Mouse (Mus musculus): ENCODE results near the gene Dock11.

Gene Dock11

DNA sequence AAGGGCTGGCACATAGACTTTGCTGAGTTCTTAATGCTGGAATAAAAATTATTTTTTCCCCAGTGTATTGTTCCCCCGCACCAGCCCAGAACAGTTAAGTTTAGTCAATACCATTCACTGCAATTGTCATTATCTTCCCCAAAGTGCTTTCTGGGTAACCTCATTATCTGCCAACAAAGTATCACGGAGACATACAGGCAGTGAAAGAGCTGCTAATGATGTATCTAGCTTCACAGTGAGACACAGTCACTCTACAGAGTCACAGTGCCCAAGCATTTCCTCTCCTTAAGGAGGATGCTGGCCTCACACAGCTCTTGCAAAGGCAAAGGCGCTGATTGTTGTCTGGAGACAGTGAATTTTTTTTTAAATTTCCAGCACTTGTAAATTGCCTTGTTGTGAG is 63.3 kb downstream of the Dock11 start:
- no peak for DNase-seq

DNA sequence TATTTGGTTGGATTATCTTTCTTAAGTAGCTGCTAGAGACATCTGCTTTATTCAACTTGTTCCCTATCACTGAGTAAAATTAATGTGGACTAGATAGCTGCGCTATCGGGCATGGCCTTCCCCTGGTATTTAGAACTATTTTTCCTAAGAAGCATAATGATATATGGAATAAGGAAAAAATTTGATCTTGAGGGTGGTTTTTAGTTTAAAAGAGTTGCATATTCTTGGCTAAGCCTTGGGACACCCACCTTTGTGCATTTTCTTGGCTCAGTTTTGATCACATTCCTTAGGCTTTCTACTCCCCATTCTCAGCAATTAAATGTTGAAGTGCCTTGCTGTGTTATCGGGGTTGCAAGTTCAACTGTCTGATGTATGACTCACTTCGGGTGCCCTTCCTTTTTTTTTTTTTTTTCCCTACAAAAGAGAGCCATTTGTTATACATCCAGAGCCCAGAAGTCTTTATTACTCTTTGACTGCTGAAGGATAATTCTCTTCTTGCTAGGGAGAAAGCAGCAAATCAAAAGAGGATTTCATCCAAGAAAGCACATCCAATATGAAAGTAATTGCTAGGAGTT is 64.0 kb downstream of the Dock11 start:
- DNase-seq = no peak

DNA sequence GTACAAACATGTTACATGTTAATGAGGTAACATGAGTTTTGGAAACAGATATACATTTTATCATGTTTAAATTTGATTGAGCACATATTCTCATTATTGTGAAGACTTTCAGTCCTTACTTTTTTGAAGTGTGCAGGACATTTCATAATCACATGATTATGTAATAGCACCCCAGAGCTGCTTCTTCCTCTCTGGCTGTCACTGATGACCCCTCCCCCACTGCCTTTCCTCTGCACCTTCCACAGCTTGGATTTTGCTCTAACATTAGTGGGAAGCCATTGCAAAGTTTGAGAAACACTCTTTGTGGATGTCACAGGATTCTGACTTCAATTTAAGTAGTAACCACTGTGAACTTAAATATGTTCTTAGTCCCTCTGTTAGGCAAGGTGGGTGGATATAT is 67.6 kb downstream of the Dock11 start:
- DNase-seq = no peak

DNA sequence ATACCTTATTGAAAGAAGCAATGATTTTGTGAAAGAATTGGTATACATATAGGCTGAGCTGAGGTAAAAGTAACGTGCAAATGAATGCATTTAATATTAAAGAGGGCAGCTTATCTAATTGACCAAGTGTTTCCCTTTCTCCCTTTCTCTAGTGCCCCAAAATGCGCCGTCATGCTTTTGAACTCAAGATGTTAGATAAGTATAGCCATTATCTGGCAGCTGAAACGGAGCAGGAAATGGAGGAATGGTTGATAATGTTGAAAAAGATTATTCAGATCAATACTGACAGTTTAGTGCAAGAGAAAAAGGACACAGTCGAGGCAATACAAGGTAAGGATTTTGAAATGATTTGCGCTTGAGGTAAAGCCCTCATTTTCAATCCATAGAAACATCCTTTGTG is 74.5 kb downstream of the Dock11 start:
- no peak for DNase-seq

DNA sequence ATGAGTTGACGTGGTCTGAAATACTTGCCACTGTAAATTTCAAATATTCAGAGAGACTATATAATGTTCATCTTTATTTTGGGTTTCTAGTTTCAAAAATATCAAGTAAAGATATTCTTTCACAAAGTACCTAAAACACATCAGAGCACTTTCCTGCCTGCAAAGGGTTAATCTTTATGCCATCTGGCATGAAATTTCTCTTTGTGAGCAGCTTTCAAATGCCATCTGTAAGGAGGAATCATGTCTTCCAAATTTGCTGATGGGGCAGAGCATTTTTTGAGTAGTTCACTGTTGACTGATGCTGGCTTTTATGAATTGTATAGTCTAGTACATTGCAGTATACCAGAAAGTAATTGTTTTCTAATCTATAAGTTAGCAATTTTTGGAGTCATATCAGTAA is 80.6 kb downstream of the Dock11 start:
- DNase-seq = no peak

DNA sequence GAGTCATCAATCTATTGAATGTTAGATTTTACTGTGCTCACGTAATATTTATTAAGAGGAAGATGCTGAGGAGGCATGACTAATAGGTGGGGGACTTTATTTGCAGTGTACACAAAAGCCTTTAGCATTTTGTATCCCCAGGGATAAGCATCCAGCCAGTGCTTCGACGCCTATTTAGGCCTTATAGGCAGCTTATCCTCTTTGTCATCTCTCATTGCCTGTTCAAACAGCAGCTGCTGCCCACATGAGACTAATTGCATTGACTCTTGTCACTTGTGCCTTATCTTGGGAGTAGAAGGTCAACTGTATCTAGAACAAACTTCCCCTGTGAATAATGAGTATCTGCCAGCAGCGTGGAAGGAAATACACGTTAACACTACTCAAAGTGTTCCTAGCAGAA is 88.0 kb downstream of the Dock11 start:
- DNase-seq = no peak

DNA sequence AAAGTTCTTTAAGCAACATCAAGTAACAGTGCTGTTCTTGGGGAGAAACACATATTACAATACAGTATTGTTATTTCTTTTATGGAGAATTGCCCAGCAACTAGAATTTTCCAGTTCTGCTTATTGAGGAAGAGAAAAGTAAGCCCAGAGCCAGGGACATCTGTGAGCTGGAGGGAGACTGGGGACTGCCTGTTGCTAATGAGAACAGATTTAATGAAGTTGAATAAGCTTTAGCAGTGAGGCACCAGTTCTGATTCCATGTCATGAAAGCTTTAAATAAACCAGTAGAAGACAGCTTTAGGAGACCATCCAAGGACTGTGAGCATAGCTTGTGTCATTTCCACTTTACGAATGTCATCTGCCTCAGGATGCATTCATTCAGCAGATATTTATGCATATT is 99.3 kb downstream of the Dock11 start:
- no peak for DNase-seq

DNA sequence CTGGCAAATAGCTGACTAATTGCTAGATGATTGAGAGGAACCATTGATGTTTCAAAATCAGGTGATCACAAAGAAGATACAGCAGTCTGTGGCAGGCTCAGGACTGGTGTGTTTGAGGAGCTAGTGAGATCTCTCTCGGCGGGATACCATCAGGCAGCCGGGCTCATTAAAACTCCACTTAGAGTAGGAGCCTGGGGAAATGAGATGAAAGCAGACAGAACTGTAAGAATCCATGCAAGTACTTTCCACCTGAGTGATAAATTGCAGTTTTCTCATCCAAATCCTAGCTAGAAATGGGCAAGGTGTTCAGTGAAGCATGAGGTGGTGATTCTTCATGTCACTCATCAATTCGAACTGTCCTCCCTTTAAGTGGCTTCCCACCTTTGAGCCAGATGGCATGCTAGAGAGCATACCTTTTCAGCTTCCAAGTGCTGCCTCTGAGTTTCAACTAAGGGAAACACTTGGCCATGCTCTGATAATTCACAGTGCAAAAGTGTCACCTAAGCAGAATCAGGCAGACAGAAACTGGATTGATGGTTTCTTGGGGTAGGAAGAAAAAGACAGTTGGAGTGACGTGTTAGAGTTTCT is 102.0 kb downstream of the Dock11 start:
- DNase-seq = no peak

DNA sequence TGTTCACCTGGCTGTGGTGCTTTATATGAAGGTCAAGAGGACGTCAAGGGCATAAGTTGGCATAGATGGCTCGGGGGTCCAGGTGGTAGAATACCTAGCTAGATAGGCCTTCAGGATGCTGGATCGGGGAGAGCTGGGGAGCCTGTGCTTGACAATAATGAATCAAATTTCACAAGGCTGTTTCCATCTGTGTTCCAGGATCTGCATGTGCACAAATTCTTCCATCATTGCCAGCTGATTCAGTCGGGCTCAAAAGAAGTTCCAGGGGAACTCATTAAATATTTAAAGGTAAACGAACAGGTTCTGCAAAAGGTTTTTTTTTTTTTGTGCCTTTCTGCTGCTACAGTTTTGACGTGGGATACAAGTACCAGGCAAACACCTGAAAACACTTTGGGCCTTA is 105.6 kb downstream of the Dock11 start:
- DNase-seq = no peak

DNA sequence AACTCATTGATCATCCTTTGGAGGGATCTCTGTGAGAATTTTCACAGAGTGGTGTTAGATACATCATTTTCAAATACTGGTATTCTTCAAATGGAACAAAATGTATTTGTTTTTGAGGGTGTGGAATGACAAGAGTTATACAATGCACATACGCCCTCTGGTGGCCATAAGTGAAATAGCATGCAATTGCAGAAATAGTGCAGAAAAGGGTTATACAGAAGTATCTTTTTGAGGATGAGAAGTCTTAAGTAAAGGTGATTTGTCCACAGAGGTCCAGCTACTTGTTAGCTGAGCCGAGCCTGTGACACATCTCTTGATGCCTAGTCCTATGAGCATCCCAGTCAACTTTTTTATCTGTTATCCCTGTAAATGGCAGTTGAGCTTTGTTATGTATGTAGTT is 108.4 kb downstream of the Dock11 start:
- DNase-seq = peak in 1 of 2 experiments; percentile 3

DNA sequence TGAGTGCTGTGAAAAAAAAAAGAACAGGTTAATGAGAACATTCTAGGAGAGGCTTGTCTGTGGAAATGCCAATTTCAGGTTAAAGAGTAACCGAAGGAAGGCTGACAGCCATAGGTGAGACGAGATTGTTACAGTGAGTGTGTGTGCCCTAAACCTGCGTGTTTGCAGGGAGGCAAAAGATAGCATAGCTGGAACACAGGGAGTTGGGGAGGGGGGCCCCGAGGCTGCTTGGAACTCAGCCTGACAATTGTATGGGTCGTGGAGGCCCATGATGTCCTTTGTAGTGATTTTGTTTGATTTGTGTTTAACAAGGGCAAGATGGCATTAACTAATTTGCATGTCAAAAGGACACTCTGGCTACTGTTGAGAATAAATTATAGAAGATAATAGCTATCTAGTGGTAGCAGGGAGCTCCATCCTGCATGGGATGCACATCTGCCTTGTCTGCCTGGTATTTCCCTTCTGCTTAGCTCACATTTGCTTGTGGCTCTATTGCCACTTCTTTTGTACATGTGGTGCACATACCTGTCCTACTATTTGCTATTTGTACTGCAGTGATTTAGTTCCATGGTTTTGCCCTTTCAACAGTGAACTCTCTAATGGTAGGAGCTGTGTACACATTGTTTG is 109.3 kb downstream of the Dock11 start:
- no peak for DNase-seq

DNA sequence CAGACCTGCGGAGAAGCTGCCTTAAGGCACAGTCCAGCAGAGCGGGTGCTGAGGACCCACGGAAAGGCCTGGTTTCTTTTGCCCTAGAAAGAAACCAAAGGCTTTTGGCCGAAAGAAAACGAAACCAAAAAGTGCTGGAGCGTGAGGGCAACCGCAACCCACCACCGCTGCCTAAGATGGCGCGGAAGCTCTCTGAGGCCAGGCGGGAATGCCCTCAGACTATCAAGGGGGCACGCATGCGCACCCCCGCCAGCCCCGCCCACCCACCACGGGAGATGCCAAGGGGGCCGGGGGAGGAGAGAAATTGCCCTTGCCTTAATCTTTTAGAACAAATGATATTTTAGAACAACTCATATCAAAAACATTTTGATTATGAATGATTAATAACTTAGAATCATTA is 137.0 kb downstream of the Dock11 start:
- DNase-seq = no peak

DNA sequence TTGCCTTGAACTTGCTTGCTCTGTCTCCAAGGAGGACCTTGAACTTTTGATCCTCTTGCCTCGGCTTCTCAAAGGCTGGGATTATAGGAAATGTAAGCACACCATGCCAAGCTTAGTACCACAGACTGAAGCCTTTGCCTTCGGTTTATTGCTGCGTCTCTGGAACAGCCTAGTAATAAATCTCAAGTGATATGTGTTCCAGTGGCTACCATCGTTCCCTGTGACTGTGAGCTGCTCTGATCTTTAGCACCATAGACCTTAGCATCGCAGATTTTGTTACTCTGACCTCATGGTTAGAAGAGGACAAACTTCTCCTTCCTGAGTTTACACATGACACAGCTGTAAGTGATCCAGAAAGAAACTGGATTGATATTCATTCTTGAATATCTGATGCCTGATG is 142.5 kb downstream of the Dock11 start:
- no peak for DNase-seq

DNA sequence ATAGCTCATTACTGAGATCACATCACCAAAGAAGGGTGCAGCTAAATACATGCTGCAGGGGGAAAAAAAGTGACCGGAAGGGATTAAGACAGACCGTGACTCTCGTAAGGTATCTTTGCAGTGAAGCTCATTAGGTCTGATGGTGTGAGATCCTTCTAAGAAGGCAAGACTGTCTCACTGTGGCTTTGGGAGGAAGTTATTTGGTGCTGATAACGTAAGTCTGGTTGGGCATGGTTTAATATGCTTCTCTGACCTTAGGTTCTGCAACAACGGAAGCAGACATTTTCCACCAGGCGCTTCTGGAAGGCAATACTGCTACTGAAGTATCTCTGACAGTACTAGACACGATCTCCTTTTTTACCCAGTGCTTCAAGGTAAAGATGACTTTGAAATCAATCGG is 145.4 kb downstream of the Dock11 start:
- DNase-seq = no peak

DNA sequence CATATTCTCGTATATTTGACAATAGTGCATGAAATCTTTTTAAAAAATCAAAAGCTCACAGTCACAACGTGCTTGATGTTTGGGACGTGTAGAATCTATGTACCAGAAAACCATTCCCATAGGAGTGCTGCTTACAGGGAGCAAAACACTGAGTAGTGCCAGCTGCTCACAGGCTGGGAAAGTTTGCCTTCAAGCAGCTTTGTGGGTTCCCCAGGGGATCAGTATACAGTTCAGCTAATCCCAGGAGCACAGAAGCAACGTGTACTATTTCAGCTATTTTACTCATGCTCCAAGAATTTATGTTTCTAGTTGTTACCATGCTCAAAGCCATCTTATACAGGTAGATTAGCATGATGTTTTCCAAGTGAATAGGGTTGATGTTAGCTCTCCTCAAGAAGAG is 157.1 kb downstream of the Dock11 start:
- no peak for DNase-seq

DNA sequence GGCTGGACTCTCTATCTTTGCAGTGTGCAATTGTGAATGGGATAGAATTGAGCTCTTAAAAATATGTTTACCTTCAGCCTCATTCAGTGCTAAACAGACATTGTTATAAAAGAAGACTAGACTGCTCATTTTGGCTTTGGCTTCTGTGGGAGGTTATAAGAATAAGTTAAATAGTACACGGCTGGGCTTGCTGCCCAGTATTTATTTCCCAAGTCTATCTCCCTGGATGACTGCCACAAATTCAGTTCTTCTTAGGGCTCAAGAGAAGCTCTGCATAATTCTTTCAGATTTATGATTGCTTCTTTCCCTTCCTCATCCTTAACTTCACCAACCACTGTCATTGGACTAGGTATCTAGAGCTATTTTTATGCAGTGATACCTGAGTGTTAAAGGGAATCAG is 158.8 kb downstream of the Dock11 start:
- peak in 1 of 2 experiments; percentile 50 for DNase-seq

DNA sequence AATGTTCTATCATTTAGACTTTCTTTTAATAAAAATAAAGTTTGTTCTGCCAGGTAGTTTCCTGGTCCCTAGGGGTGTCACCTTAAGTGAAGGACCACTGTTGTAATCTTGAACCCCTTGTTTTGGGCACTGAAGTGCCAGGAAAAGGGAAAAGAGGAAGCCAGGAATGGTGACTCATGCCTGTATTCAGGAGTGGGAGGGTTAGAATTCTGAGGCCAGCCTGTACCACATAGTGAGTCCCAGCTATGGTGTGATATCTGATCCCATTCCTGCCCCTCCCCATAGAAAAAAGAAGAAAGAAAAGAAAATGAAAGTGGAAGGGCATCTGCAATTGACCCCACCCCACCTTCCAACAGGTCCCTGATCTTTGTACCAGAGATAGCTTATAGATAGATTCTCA is 161.7 kb downstream of the Dock11 start:
- no peak for DNase-seq

DNA sequence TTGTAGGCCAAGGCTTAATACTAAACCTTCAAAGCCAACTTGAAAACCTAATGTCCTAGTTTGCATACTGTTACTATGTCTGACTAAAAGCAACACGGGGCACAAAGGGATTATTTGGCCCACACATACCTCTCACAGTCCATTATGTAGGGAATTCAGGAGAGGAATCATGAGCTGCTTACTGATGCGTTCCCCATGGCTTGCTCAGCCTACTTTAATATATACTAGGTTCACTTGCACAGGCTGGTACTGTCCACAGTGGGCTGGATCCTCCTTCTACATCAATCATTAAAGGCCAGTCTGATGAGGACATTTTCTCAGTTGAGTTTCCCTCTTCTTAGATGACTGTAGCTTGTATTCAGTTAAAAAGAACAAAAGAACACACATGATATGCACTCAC is 185.4 kb downstream of the Dock11 start:
- DNase-seq = no peak

DNA sequence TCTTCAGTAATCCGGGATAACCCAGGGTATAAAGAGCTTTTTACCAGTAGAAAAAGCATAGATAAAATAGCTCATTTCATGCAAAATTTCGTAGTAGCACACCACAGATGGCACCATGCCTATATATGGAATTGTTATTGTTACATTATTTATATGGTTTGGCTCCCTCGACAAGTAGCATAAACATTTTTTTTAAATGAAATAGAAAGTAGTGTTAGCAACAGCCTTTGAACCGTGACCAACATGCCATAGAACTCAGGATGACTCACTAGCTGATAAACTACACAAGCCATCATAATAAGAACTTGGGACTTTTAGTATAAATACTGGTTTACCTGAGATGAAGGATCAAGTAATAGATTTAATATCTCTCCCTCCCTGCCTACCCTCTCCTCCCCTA is 188.5 kb downstream of the Dock11 start:
- DNase-seq = no peak

DNA sequence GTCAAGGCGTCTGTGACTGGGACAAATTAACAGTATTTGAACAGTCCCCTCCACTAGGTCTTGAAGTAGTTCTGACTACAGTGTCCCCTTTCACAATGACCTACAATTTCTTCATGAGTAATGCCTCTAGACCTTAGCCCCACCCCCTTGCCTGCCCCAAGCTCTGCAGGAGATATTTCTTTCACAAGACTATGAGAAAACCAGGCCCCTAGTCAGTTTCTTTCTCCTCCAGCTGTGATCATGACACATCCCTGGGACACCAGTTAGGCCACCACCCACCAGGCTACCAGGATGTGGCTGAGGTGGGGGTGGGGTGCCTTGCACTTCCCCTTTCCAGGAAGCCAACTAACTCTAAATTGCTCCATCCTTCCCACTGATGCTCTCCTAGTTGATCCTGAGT is 194.3 kb downstream of the Dock11 start:
- no peak for DNase-seq

DNA sequence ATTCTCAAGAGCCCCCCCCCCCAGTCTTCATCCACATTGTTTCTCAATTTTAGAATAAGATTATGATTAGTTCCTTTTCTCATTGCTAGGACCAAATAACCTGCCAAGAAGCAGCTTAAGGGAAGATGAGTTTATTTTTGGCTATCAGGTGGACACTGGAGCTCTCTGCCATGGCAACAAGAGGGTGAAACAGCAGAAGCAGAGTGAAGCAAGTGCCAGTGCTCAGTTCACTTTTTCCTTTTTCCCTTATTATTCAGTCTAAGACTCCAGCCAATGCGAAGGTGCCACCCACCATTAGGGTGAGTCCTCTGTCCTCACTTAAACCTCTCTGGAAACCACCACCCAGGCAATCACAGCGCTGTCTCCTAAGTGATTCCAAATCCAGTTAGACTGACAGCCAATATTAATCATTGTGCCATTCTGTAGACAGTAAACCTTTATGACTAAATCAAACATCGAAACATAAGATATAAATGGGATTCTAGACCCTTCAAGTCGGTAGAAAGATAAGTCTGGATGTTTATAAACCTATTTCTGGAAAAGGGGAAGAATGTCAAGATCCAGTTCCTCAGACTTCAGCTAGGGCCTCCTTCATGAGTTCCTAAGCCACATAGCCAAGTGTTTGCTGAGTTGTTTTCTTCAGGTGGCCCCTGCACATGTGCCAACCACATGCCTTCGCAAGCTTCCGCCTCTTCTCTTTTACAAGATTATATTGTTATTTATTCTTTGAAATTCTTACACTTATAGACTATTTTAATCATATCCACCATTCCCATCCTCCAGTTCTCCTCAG is 200.0 kb downstream of the Dock11 start:
- no peak for DNase-seq

DNA sequence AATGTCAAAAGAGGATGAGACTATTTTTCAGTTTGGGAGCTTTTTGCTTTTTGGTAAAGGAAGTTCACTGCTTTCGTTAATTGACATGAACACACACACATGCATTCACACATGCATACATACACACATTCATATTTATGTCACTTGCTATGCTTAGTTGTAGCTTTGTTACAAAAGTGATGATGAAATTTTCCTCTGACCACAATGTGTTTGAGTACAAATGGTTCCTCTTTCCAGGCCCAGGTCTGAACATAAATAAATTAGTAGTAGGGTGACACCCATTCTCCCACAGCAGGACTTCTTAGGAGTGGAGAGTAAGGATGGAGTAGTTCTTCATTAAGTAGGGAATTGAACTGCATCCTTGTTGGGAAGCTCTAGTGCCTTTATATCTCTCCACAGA is 212.3 kb downstream of the Dock11 start:
- no peak for DNase-seq

DNA sequence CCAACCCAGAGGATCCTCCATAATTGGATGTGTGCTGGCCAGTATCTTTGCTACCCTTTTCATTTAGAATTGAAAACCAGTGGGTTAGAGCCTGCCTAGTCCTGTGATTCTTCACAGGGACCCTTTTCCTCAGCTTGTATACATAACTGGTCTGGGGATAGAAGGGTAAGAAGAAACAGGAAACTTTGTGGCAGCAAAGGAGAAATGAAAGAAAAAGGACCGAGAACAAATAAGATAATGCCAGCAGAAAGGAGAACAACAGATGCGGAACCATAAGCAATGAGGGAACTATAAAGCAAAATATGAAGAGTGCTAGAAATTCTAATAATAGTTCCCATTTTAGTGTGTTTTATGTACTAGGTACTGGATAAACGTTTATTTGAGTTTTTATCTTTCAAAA is 212.7 kb downstream of the Dock11 start:
- no peak for DNase-seq

DNA sequence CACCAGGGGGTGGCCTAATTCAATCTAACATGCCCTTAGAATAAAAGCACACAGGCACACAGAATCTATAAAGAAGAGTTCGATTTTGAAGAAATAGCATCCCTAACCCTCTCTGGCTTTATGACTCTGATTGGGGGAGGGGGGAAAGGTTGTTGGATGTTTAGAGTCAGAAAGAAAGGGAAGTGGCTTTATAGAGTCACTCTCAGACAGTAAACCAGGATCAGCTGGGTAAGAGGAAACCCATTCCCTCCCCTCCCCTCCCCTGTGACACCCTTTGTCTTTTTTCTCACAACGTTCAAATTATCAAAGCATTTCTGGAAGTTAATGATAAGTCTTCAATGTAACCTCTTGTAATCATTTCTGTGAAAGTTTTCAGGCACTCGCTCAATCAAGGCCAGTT is 220.0 kb downstream of the Dock11 start:
- DNase-seq = no peak
